Mouse (Mus musculus) embryonic facial prominence, embryonic 10.5 days (tissue): ENCODE results near the gene Sulf2. TPM values are rescaled to one million over a fixed set of nuclear protein-coding genes. Genes with fewer than 3 reads are reported as not detected.
"Not testable (repeated sequence)": the region's sequence is repeated elsewhere in the genome, so short reads cannot be mapped to it uniquely, and the experiment has no call there.

Source experiments
- DNase-seq: peaks from one replicate; pipeline ENCODE4 v3.0.0-alpha.2; 2017; ENCODE audit warnings: low spot score
- H3K27ac ChIP-seq: fragments of 300-500 bp; sonication (generic); replicated peaks from 2 replicates; pipeline ENCODE4 v1.5.1; 2016; ENCODE audit warnings: mild to moderate bottlenecking
- H3K27me3 ChIP-seq: fragments of 300-500 bp; sonication (generic); replicated peaks from 2 replicates; pipeline ENCODE4 v1.6.1; 2016; ENCODE audit warnings: low read depth, mild to moderate bottlenecking; ENCODE audit not compliant: poor library complexity, severe bottlenecking
- H3K36me3 ChIP-seq: fragments of 300-500 bp; sonication (generic); replicated peaks from 2 replicates; pipeline ENCODE4 v1.6.1; 2016; ENCODE audit warnings: mild to moderate bottlenecking, moderate library complexity
- H3K4me1 ChIP-seq: fragments of 300-500 bp; sonication (generic); 2 replicates; pipeline ENCODE4 v1.6.1; 2016
- H3K4me3 ChIP-seq: fragments of 300-500 bp; sonication (generic); 2 replicates; pipeline ENCODE4 v1.5.1; 2016; ENCODE audit warnings: mild to moderate bottlenecking, moderate library complexity
- H3K9me3 ChIP-seq: fragments of 300-500 bp; sonication (generic); 2 replicates; pipeline ENCODE4 v1.6.1; 2016; ENCODE audit warnings: mild to moderate bottlenecking
- WGBS: fragments of 180-500 bp; shearing (Covaris S2); methylation state at CpG from one replicate; pipeline ENCODE4 v1.1.7; 2016; 5-methylcytosine and 5-hydroxymethylcytosine counted together
- polyA plus RNA-seq: library from polyadenylated mRNA; unstranded; fragments of >200 nt; fragmentation: Nextera tagmentation; extraction: Ambion mirVana; gene quantifications from 2 replicates; pipeline ENCODE4 v1.2.1, GENCODE M21; 2016

Gene Sulf2
- polyA plus RNA-seq, 1 experiment from 2014 or later: 131 TPM

GRCm38 (mm10) chr2:166187319-166187718 lies 31.9 kb upstream of the Sulf2 start:
- WGBS: 58% methylated on average over 8 of the region's 8 CpGs
- H3K4me3 ChIP-seq, H3K9me3 ChIP-seq, H3K36me3 ChIP-seq, H3K27me3 ChIP-seq, DNase-seq: not testable (repeated sequence)
- Histone ChIP-seq H3K4me1 (peaks cover 60% of the 10 kb centered on the region), H3K27ac (peak overlapping the region; percentile 74)

DNA sequence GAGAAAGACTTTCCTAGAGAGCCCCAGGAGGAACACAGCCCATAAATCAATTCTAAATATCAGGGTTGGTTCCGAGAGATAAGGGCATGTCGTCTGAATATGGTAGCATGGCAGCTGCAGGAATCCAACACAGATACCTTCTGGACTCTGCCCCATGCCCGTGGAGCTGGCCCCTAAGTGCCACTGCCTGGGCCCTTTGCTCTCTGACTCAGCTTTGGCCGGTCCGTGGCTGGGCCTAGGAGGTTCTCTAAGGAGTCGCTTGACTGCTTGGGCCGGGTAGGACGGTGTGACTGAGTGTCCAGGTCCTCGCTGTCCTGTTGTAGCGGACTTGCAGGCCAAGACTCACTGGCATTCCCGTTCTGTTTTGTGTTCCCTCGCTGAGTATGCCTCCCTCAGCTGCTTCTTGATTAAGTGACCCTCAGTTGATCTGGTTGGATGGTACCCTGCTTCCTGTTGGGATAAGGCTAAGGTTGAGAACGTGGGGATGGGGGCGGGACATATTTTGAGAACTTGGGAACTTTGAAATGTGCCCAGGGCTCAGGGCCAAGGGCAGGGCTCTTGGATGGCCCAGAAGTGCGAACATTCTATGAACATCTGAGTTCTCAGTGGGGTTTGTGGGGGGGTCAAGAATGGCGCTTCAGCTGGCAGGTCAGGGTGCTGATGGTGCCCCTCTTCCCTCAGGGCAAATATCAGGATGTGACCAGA lies 30.9 kb upstream of the Sulf2 start:
- DNase-seq: no peak
- Histone ChIP-seq H3K27me3 (no peaks in the 10 kb centered on the region; the same call in 1 of the 2 replicates), H3K36me3 (no peaks in the 10 kb centered on the region), H3K4me1 (peaks cover 61% of the 10 kb centered on the region), H3K9me3 (no peaks in the 10 kb centered on the region), H3K4me3 (no peak overlapping the region), H3K27ac (peak overlapping the region; percentile 74)
- whole genome bisulfite sequencing: 82% methylated on average over 16 of the region's 16 CpGs

- no peaks in the 10 kb centered on the region for H3K9me3 ChIP-seq
- no peaks in the 10 kb centered on the region for H3K36me3 ChIP-seq
- WGBS: 90% methylated on average over 6 of the region's 6 CpGs
- H3K4me3 ChIP-seq: no peak overlapping the region
- H3K4me1 ChIP-seq: peaks cover 61% of the 10 kb centered on the region
- no peak for DNase-seq
- H3K27ac ChIP-seq: peak overlapping the region; percentile 57; the same call in 1 of the 2 replicates
- H3K27me3 ChIP-seq: no peaks in the 10 kb centered on the region; the same call in 1 of the 2 replicates
Observed at GRCm38 (mm10) chr2:166185768-166186167, 30.3 kb upstream of the Sulf2 start.

- WGBS: 68% methylated on average over 6 of the region's 6 CpGs
Observed at GRCm38 (mm10) chr2:166184417-166184816, 29.0 kb upstream of the Sulf2 start.

DNA sequence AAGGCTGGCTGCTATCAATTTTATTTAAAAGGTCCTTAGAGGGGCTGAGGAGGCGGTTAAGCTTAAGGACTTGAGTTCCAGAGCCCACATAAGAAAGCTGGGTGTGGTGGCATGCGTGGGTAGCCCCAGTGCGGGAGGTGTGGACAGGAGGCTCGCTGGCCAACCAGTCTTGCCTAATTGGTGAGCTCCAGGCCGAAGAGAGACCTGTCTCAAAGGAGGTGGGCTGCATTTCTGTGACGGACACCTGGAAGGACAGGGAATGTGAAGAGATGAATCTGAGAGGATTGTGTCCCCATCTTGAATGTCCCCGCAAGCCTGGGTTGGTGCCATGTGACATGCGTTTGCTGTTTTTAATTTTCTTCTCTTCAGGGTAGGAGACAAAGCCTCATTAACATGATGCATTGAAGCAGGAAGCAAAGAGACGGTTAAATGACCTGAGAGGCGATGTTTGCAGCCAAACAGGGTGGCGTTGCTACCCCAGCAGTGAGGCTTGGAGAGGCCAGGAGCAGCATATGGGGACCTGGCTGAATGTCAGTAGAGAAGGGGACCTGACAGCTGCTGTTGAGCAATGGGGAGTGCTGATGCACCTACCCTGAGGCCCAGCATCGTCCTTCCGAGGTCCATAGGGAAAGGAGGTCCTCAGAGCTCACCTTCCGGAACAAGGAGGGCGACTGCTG lies 26.7 kb upstream of the Sulf2 start:
- WGBS: 85% methylated on average over 15 of the region's 15 CpGs
- Histone ChIP-seq H3K9me3 (no peaks in the 10 kb centered on the region), H3K4me3 (no peak overlapping the region), H3K27ac (peak overlapping the region; percentile 92), H3K27me3 (no peaks in the 10 kb centered on the region; the same call in 1 of the 2 replicates), H3K4me1 (peaks cover 72% of the 10 kb centered on the region), H3K36me3 (no peaks in the 10 kb centered on the region)
- no peak for DNase-seq

More at GRCm38 (mm10) chr2:166184417-166184816, 29.0 kb upstream of the Sulf2 start:
- Histone ChIP-seq H3K4me1 (peaks cover 64% of the 10 kb centered on the region), H3K27me3 (no peaks in the 10 kb centered on the region; the same call in 1 of the 2 replicates), H3K9me3 (no peaks in the 10 kb centered on the region), H3K27ac (peak overlapping the region; percentile 57), H3K4me3 (no peak overlapping the region), H3K36me3 (no peaks in the 10 kb centered on the region)
- peak; percentile 49 for DNase-seq

DNA sequence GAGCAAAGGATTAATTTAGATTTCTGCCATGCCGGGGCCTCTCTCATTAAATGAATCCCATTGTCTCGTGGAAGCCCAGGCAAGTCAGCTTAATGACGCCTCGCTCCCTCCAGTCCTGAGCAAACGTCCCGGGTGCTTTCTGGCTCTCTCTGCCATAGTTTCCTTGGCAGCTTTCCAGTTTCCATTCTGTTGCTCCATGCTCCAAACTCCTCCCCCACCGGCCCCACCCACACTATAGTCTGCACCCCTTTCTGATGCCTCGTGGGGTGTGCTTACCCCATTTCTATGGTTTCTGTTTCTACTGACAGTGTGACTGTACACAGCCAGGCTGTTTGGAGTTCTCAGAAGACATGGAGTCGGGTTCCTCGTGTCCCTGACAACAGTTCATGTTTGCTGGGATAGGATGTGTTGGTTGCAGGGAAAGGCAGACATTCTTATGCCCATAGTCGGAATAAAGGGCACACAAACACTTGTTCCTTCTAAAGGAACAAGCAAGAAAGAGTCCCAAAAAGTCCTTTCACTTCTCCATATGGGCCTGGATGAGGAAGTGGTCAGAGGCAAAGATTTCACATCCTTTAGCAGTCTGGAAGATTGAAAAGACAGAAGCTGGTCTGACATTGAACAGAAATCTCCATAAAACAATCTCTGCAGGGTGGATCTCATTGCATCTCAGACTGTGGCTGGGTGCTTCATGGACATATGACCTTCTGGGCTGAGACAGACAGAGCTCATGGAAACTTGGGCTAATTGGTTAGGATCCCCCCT lies 25.5 kb upstream of the Sulf2 start:
- Histone ChIP-seq H3K4me3 (0 out of 2 replicates have a peak overlapping the region, but pooled peaks have one; percentile 16), H3K4me1 (peaks cover 73% of the 10 kb centered on the region), H3K27me3 (no peaks in the 10 kb centered on the region; the same call in 1 of the 2 replicates), H3K9me3 (no peaks in the 10 kb centered on the region), H3K36me3 (no peaks in the 10 kb centered on the region), H3K27ac (peak overlapping the region; percentile 92)
- WGBS: 25% methylated on average over 11 of the region's 11 CpGs
- DNase-seq: peak; percentile 39

DNA sequence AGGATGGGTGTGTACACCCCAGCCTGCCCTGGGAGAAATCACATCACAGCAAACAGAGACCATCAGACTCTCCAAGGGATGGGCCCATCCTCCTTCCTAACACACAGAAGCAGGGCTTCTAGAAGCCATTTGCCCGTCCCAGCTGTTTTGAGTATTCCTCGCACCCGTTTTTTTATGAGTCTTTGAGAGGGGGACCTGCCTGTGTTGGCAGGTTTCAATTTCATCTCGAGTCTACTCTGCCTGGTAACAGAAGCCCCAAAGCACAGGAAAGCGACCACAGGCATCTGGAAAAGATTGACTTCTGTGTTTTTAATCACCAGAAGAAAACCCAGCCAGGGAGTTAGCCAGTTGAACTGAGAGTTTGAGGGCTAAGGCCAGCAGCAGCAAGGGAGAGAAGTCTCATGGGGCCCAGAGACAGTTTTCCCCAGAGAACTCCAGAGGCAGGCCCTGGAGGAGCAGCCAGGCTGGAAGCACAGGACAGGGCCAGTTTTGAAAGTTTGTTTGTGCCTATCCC lies 24.7 kb upstream of the Sulf2 start:
- H3K27me3 ChIP-seq: no peaks in the 10 kb centered on the region; the same call in 1 of the 2 replicates
- H3K9me3 ChIP-seq: no peaks in the 10 kb centered on the region
- 20% methylated on average over 5 of the region's 5 CpGs for WGBS
- no peaks in the 10 kb centered on the region for H3K36me3 ChIP-seq
- peak overlapping the region; percentile 92 for H3K27ac ChIP-seq
- DNase-seq: peak; percentile 81
- H3K4me1 ChIP-seq: peaks cover 76% of the 10 kb centered on the region
- peak overlapping the region; percentile 34 for H3K4me3 ChIP-seq

DNA sequence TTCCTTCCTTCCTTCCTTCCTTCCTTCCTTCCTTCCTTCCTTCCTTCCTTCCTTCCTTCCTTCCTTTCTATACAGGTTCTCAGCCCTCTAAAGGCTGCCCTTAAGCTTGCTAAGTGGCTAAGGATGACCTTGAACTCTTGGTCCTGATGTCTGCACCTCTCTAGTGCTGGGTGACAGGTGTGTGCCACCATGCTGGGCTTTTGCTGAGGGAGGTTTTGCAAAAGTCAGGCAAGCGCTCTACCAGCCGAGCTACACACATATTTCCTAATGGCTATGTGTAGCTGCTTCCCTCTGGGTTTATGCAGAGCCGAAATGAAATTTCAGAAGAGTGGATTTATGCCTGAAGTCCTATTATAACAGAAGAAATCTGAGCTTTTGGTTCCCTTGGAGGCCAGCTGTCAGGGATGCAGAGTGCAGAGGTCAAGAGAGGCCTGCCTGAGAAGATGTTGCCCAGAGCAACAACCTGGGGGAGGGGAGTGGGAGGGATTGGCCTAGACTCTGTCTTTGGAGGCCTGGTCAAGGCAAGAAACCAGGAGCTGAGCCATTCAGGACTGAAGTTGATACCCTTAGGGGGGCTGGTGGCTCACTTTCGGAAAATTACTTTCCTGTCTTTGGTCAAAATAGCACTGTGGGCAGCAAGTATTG lies 24.1 kb upstream of the Sulf2 start:
- 25% methylated on average over 4 of the region's 4 CpGs for WGBS
- Histone ChIP-seq H3K9me3 (no peaks in the 10 kb centered on the region), H3K27ac (peak overlapping the region; percentile 92), H3K4me1 (peaks cover 82% of the 10 kb centered on the region), H3K4me3 (peak overlapping the region; percentile 34), H3K36me3 (no peaks in the 10 kb centered on the region), H3K27me3 (no peaks in the 10 kb centered on the region)
- peak; percentile 87 for DNase-seq

DNA sequence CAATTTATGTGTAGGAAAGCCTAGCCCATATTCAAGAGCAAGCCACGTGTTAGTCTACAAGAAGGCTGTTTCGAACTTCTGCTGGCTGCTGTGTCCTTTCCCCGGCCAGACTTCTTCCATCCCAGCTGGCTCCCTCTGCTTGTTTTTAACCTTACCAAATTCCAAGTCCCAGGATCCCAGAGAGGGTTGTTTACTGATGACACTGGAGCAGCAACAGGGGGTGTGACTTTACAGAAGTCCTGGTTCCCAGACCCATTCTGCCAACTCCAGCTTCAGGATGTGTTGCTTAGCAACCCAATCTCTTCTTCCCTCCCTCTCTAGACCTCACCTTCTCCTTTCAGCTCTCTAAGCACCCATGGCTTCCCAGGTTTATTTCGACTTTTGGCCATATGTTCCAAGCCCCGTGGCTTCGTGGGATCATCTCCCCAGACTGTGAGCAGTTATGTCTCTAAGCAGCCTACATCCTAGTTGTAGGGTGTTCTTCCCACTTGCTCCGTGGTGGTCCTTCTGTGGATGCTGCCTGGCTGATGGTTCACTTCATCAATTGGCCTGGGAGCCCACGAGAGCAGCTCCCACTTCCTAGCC lies 20.2 kb upstream of the Sulf2 start:
- Histone ChIP-seq H3K36me3 (no peaks in the 10 kb centered on the region), H3K27ac (peak overlapping the region; percentile 80), H3K4me3 (no peak overlapping the region), H3K9me3 (no peaks in the 10 kb centered on the region), H3K4me1 (peaks cover 87% of the 10 kb centered on the region), H3K27me3 (peaks cover 22% of the 10 kb centered on the region)
- DNase-seq: no peak
- WGBS: 61% methylated on average over 8 of the region's 8 CpGs

- DNase-seq: no peak
- Histone ChIP-seq H3K36me3 (no peaks in the 10 kb centered on the region), H3K9me3 (no peaks in the 10 kb centered on the region), H3K27me3 (peaks cover 25% of the 10 kb centered on the region), H3K4me1 (peaks cover 87% of the 10 kb centered on the region), H3K27ac (peak overlapping the region; percentile 80), H3K4me3 (no peak overlapping the region)
- 19% methylated on average over 3 of the region's 3 CpGs for WGBS
Observed at GRCm38 (mm10) chr2:166175145-166175544, 19.7 kb upstream of the Sulf2 start.

DNA sequence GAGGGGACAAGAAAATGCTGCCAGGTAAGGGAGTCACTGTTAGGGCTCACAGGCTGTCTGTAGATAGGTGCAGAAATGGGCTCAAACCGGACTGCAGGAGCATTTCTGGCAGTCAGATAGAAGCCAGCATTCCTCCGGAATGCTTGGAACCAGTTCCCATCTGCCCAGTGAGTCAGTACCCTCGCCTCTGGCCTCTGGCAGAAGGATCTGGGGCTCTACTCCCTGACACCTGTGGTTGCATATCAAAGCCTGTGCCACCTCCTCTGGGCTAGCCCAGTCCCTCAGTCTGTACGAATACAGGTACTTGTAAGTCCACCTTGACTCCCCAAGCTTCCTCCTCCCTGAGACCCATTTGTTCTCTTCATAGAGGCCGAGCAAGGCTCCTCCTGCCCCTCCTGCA lies 17.7 kb upstream of the Sulf2 start:
- peak overlapping the region; percentile 65 for H3K27ac ChIP-seq
- H3K4me1 ChIP-seq: peaks cover 87% of the 10 kb centered on the region
- no peaks in the 10 kb centered on the region for H3K36me3 ChIP-seq
- no peak for DNase-seq
- H3K27me3 ChIP-seq: peaks cover 44% of the 10 kb centered on the region
- no peaks in the 10 kb centered on the region for H3K9me3 ChIP-seq
- no peak overlapping the region for H3K4me3 ChIP-seq
- 76% methylated on average over 5 of the region's 5 CpGs for WGBS
